Mouse (Mus musculus) limb, embryonic 10.5 days (tissue): ENCODE measurements around the gene Scd1. TPM values are rescaled to one million over a fixed set of nuclear protein-coding genes. Genes with fewer than 3 reads are reported as not detected.

Experiments used
- DNase-seq: peaks from one replicate; pipeline ENCODE4 v3.0.0-alpha.2; 2017; ENCODE audit warnings: low spot score
- H3K27ac ChIP-seq: fragments of 300-500 bp; sonication (generic); 2 replicates; pipeline ENCODE4 v1.5.1; 2016; ENCODE audit warnings: mild to moderate bottlenecking
- H3K27me3 ChIP-seq: fragments of 300-500 bp; sonication (generic); 2 replicates; pipeline ENCODE4 v1.6.1; 2016; ENCODE audit warnings: low read depth, mild to moderate bottlenecking; ENCODE audit not compliant: poor library complexity, severe bottlenecking
- H3K36me3 ChIP-seq: fragments of 300-500 bp; sonication (generic); 2 replicates; pipeline ENCODE4 v1.6.1; 2016; ENCODE audit warnings: mild to moderate bottlenecking, moderate library complexity
- H3K4me1 ChIP-seq: fragments of 300-500 bp; sonication (generic); 2 replicates; pipeline ENCODE4 v1.6.1; 2016
- H3K4me3 ChIP-seq: fragments of 300-500 bp; sonication (generic); 2 replicates; pipeline ENCODE4 v1.5.1; 2016; ENCODE audit warnings: mild to moderate bottlenecking, moderate library complexity
- H3K9me3 ChIP-seq: fragments of 300-500 bp; sonication (generic); replicated peaks from 2 replicates; pipeline ENCODE4 v1.6.1; 2016; ENCODE audit warnings: mild to moderate bottlenecking
- WGBS: fragments of 180-500 bp; shearing (Covaris S2); methylation state at CpG from one replicate; pipeline ENCODE4 v1.1.7; 2016; 5-methylcytosine and 5-hydroxymethylcytosine counted together
- polyA plus RNA-seq: library from polyadenylated mRNA; unstranded; fragments of >200 nt; fragmentation: Nextera tagmentation; extraction: Ambion mirVana; gene quantifications from 2 replicates; pipeline ENCODE4 v1.2.1, GENCODE M21; 2016

Gene Scd1
- polyA plus RNA-seq, result 15.9 and 16.6 TPM in 2 replicates

DNA sequence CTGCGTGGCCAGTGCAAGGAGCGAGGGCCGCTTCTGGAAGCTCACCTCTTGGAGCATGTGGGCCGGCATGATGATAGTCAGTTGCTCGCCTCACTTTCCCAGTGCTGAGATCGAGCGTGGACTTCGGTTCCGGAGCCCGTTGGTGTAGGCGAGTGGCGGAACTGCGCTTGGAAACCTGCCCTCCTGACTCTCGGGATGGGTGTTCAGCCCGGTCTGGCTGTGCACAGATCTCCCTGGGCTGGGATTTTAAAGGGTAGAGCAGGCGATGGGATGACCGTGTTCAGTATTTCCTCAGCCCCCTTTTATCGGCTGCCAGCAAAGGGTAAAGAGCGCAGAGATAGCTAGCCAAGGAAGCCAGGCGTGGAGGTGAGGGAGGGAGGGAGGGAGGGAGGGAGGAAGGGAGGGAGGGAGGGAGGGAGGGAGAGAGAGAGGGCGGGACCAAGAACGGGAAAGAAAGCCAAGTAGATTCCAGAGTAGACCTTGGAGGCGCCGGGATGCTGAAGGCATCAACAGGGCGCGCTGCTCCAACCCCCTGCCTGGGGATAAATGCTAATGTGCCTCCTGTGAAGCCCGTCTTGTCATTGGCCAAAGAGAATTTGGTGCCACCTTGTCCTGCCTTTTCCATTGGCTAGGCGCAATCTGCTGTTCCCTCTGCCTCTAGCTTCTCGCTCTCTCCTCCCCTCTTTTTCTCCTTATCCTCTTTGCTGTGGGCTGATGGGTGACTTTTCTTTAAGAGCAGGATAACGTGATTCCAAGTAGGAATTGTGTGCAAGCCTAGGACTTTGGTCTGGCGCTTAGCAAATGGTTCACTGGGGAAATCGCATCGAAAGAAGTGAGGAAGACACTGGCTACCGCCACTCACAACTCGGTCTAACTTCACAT, at the start of gene Scd1:
Gene Scd1 (minus strand): TSS at position 539 of the 882 bp plus-strand sequence.
- under 1% methylated on average over 34 of the region's 35 CpGs for WGBS
- DNase-seq, result peak; percentile 79
- peak within 1 kb of the TSS; percentile 67 for H3K4me3 ChIP-seq

DNA sequence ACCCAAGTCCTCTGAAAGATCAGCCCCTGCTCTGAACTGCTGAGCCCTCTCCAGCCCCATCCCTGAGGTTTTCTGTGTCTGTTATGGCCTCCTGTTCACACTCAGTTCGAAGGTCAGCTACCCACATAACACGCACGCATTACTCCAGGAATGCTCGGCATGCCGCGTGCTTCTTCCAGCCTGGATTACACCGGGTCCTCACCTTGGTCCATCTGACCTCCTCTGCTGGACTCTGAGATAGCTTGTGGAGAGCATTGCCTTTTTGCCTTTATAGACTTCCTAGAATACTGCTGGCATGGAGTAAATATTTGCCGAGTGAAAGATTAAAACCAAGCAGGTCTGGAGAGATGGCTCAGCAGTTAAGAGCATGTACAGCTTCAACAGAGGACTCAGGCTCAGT, 47.7 kb upstream of the Scd1 start:
- H3K4me1 ChIP-seq, result peaks cover 2% of the 10 kb centered on the region; the same call in 1 of the 2 replicates
- no peaks in the 10 kb centered on the region for H3K9me3 ChIP-seq
- no peak overlapping the region for H3K4me3 ChIP-seq
- H3K27ac ChIP-seq, result no peak overlapping the region
- no peaks in the 10 kb centered on the region for H3K27me3 ChIP-seq
- WGBS, result 89% methylated on average over 8 of the region's 8 CpGs
- DNase-seq, result no peak
- no peaks in the 10 kb centered on the region for H3K36me3 ChIP-seq

More for the DNA sequence above, at the start of gene Scd1:
- Histone ChIP-seq H3K4me1 (peaks cover 30% of the 10 kb centered on the region), H3K36me3 (peaks cover 29% of the 10 kb centered on the region), H3K27ac (peak within 1 kb of the TSS; percentile 88), H3K9me3 (no peaks in the 10 kb centered on the region), H3K27me3 (no peaks in the 10 kb centered on the region)

DNA sequence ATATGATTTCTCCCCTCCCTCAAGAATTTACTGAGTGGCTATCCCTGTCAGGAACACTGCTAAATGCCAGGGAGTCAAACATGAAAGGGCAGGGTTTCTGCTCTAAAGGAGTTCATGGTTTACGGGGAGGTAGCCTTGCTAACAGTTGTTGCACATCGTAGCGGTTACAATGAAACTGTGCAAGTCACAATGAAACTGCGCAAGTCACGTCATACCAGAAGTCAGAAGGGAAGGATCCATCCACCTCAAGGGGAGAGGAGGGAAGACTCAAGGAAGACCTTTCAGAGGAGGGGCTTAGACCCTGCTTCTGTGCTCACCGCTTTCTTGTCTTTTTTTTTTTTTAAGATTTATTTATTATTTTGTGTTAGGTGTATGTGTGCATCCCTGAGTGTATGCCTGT, 47.2 kb upstream of the Scd1 start:
- no peaks in the 10 kb centered on the region for H3K36me3 ChIP-seq
- peaks cover 2% of the 10 kb centered on the region; the same call in 1 of the 2 replicates for H3K4me1 ChIP-seq
- 93% methylated on average over 6 of the region's 6 CpGs for WGBS
- no peak overlapping the region for H3K4me3 ChIP-seq
- H3K9me3 ChIP-seq, result no peaks in the 10 kb centered on the region
- no peak for DNase-seq
- H3K27ac ChIP-seq, result no peak overlapping the region
- no peaks in the 10 kb centered on the region for H3K27me3 ChIP-seq

DNA sequence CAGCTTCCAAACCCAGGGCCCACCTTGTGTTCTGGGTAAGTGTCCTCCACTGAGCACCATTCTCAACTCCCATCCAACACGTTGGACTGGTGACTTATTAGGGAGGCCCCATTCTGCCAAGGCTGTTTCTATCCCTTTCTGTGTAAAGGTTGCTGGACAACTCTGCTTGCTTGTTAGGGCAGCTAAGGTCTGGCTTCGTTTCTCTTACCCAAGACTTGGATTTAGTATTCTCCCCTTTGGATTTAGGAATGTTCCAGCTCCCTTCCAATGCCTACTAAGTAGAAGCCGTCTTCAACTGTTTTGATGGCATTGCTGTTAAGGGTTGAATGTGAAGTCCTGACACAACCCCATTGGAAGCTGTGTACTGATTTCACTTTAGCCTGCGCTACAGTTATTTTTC, 40.2 kb upstream of the Scd1 start:
- no peaks in the 10 kb centered on the region for H3K9me3 ChIP-seq
- H3K36me3 ChIP-seq, result no peaks in the 10 kb centered on the region
- H3K27ac ChIP-seq, result no peak overlapping the region
- no peaks in the 10 kb centered on the region for H3K27me3 ChIP-seq
- no peak for DNase-seq
- 0 out of 2 replicates have a peak, but pooled peaks cover 3% of the 10 kb centered on the region for H3K4me1 ChIP-seq
- H3K4me3 ChIP-seq, result no peak overlapping the region
- WGBS, result 85% methylated on average over 4 of the region's 4 CpGs

DNA sequence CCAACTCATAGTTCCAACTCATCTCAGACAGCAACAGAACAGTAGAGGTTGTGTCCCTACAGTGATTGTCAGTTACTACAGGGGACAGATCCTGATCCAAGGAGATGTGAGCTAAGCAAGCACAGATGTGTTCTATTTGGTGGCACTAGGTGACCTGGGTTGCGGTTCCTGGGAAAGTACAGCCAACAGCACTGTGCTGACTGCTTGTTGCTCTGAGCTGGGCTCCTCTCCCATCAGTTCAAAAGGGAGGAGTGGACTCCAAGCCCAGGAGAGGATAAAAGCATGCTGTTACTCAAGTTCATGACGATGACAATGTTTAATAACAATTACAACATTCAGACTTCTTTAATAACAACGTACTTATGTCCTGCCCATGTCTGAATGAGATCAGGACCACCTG, 38.1 kb upstream of the Scd1 start:
- WGBS, result 88% methylated on average over 3 of the region's 3 CpGs
- no peak overlapping the region for H3K27ac ChIP-seq
- no peak for DNase-seq
- no peaks in the 10 kb centered on the region for H3K9me3 ChIP-seq
- H3K27me3 ChIP-seq, result no peaks in the 10 kb centered on the region
- no peaks in the 10 kb centered on the region for H3K36me3 ChIP-seq
- H3K4me3 ChIP-seq, result no peak overlapping the region
- H3K4me1 ChIP-seq, result 0 out of 2 replicates have a peak, but pooled peaks cover 3% of the 10 kb centered on the region

DNA sequence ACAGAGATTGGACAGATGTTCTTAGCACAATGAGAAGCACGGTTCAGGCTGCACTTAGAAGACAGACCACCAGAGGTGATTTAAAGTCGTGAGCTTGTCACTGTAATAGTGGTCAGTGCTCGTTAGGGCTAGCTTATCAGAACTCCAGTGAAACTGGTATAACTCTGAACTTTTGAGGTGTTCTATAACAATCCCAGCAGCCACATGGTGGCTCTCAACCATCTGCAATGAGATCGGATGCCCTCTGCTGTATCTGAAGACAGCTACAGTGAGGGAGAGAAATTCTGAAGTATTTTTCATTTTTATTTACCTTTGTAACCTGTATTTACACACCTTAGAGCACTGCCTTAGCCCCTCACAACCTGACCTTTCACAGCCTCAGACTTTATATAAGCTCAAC, 31.6 kb upstream of the Scd1 start:
- peaks cover 10% of the 10 kb centered on the region for H3K4me1 ChIP-seq
- no peak overlapping the region for H3K27ac ChIP-seq
- no peaks in the 10 kb centered on the region for H3K27me3 ChIP-seq
- 29% methylated on average over 4 of the region's 4 CpGs for WGBS
- H3K4me3 ChIP-seq, result no peak overlapping the region
- no peaks in the 10 kb centered on the region for H3K36me3 ChIP-seq
- no peaks in the 10 kb centered on the region for H3K9me3 ChIP-seq
- DNase-seq, result no peak

DNA sequence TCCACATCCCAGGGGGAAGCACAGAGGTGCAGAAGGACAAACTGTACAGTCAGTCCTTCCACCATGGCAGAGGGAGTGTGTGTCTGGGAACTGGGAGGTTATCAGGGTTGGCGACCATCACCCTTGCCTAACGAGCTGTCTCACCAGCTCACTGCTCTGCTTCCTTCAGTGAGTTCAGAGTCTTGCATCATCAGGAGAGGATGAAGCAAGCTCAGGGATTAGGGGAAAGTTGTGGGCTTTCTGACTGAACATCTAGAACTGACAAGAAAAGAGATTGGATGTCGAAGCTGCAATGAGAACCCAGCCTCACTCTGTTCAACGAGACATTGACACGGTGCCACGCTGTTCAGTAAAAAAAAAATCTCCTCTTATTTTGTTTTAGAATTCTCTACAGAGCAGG, 30.3 kb upstream of the Scd1 start:
- WGBS, result 76% methylated on average over 6 of the region's 6 CpGs
- Histone ChIP-seq H3K27ac (peak overlapping the region; percentile 36; the same call in 1 of the 2 replicates), H3K4me1 (peaks cover 10% of the 10 kb centered on the region), H3K4me3 (no peak overlapping the region), H3K36me3 (no peaks in the 10 kb centered on the region), H3K27me3 (no peaks in the 10 kb centered on the region), H3K9me3 (no peaks in the 10 kb centered on the region)
- no peak for DNase-seq

DNA sequence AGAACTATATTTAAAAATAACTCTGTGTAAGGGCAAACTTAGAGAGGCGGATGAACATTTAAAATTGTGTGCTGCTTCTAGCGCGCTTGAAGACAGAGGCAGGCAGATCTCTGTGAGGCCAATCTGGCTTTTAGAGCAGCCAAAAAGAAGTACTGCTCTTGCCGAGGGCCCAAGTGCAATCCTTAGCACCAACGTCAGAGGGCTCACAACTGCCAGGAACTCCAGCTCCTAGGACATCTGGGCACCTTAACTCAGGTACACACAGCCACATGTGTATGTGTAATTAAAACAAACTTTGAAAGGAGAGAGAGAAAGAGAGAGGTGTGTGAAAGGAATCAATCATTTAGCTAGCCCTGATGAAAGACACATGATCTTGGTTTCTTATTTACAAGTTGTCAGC, 24.4 kb upstream of the Scd1 start:
- no peaks in the 10 kb centered on the region for H3K36me3 ChIP-seq
- no peaks in the 10 kb centered on the region for H3K9me3 ChIP-seq
- H3K4me1 ChIP-seq, result no peaks in the 10 kb centered on the region
- H3K4me3 ChIP-seq, result no peak overlapping the region
- DNase-seq, result no peak
- H3K27ac ChIP-seq, result no peak overlapping the region
- no peaks in the 10 kb centered on the region for H3K27me3 ChIP-seq
- WGBS, result 77% methylated on average over 5 of the region's 5 CpGs

DNA sequence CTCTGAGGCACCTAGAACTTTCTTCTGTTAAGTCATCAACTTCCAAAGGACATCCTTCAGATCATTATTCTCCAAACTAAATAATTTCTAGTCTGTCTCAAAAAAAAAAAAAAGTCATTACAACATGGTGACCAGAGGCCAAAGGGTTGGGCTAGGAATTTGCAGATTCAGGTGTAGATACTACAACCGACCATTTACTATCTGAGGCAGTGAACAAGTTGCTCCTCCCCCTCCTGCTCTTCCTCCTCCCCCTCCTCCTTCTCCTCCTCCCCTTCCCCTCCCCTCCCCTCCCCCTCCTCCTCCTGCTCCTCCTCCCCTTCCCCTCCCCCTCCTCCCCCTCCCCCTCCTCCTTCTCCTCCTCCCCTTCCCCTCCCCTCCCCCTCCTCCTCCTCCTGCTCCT, 20.0 kb upstream of the Scd1 start:
- H3K27me3 ChIP-seq, result no peaks in the 10 kb centered on the region
- H3K27ac ChIP-seq, result no peak overlapping the region
- no peak for DNase-seq
- H3K36me3 ChIP-seq, result no peaks in the 10 kb centered on the region
- WGBS, result 70% methylated on average over 1 of the region's 1 CpGs
- H3K9me3 ChIP-seq, result no peaks in the 10 kb centered on the region
- no peak overlapping the region for H3K4me3 ChIP-seq
- no peaks in the 10 kb centered on the region for H3K4me1 ChIP-seq

DNA sequence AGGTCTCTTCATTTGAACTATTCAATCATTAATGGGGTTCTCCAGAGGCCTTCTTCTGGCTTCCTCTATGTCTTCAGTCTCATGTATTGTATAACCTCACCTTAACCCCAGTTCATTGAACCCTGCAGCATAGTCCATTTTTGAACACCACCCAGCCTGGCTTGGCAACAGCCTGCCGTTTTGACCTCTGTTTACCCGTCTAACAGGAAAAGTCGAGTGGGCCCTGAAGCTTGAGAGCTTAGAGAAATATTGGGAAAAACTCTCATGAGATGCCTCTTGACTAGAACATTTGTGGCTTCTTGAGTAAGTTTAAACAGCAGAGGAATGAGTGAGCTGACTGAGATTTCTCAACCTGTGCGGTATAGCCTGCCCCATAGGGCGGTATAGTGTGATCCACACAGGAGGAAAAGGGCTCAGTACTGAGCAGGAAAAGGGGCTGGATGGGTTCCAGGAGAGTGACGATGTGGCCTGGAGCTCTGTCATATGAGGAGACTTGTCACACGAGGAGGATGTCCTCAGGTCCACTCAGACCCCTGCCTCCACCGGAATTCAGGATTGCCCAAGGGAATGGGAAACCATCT, 14.5 kb upstream of the Scd1 start:
- no peak for DNase-seq
- Histone ChIP-seq H3K36me3 (no peaks in the 10 kb centered on the region), H3K27ac (no peak overlapping the region)

DNA sequence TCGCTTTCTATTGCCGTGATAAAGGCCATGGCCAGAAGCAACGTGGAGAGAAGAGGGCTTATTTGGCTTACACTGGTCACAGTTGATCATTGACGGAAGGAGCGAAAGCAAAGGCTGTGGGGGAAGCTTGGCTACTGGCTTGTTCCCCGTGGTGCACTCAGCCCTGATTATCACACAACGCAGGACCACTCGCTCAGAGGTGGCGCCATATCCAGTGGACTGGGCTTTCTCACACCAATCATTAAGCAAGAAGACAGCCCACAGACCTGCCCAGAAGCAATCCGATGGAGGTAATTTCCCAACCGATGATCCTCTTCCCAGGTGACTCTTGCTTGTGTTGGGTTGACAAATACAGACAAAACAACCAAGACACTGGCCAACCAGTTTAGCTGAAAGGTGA, 11.9 kb upstream of the Scd1 start:
- 61% methylated on average over 11 of the region's 11 CpGs for WGBS

More for the DNA sequence above, 14.5 kb upstream of the Scd1 start:
- H3K4me3 ChIP-seq, result no peak overlapping the region
- no peaks in the 10 kb centered on the region for H3K4me1 ChIP-seq
- H3K27me3 ChIP-seq, result no peaks in the 10 kb centered on the region
- 90% methylated on average over 8 of the region's 8 CpGs for WGBS
- no peaks in the 10 kb centered on the region for H3K9me3 ChIP-seq

DNA sequence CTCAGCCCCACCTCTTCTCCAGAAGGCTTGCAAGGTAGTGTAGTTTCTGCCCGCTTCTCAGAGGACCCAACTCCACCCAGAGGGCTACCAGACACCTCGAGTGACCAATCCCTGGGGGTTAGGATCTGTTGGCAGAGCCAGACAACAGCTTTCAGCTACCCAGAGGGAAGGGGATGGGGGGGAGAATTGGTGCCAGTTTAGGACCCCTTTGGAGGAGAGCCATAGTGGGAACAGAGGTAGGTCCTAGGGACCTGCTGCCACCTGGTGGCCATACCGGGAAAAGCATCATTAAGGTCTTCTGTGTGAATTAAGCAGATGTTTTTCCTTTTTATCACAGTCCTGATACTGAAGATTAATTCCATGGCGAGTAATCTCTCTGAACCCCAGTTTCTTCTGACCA, 11.3 kb upstream of the Scd1 start:
- Histone ChIP-seq H3K27ac (no peak overlapping the region), H3K4me3 (no peak overlapping the region), H3K27me3 (0 out of 2 replicates have a peak, but pooled peaks cover 5% of the 10 kb centered on the region), H3K4me1 (no peaks in the 10 kb centered on the region), H3K36me3 (no peaks in the 10 kb centered on the region), H3K9me3 (no peaks in the 10 kb centered on the region)
- WGBS, result 20% methylated on average over 4 of the region's 4 CpGs
- peak; percentile 84 for DNase-seq

More for the DNA sequence above, 11.9 kb upstream of the Scd1 start:
- no peaks in the 10 kb centered on the region for H3K4me1 ChIP-seq
- no peak for DNase-seq
- H3K27ac ChIP-seq, result no peak overlapping the region
- H3K27me3 ChIP-seq, result 0 out of 2 replicates have a peak, but pooled peaks cover 5% of the 10 kb centered on the region
- H3K36me3 ChIP-seq, result no peaks in the 10 kb centered on the region
- no peak overlapping the region for H3K4me3 ChIP-seq
- no peaks in the 10 kb centered on the region for H3K9me3 ChIP-seq

DNA sequence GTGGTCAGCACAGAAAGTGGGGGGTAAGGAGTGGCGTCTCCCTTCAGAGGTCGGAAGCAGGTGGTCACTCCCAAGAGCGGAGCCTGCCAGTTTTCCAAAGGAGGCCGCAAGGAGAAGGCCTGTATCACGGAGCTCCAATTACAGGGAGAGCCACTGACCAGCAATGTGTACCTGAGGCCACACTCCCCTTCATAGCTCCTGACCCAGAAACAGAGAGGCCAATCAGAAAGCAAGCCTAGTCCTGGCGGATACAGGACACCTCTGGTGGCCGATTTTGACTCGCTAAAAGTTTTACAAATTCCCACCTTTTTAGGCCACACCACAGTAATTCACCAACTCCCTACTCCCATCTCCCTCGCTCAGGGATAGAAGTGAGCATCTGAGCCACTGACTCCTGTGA, 10.9 kb upstream of the Scd1 start:
- DNase-seq, result no peak
- 70% methylated on average over 9 of the region's 9 CpGs for WGBS

More for the DNA sequence above, 10.9 kb upstream of the Scd1 start:
- Histone ChIP-seq H3K27ac (no peak overlapping the region), H3K9me3 (no peaks in the 10 kb centered on the region), H3K4me1 (no peaks in the 10 kb centered on the region), H3K27me3 (0 out of 2 replicates have a peak, but pooled peaks cover 5% of the 10 kb centered on the region), H3K36me3 (no peaks in the 10 kb centered on the region), H3K4me3 (no peak overlapping the region)
